Mouse (Mus musculus) kidney, adult 2 months (tissue): ENCODE data around the gene Kcna5.

ENCODE experiments used
- CTCF ChIP-seq: fragments of 200-500 bp; conservative IDR thresholded peaks from 2 replicates; pipeline ENCODE4 v1.5.1; 2011; ENCODE audit warnings: low read depth, mild to moderate bottlenecking, control low read depth, low read length, moderate library complexity, mixed read lengths; ENCODE audit not compliant: insufficient read depth, insufficient read length
- POLR2A ChIP-seq: fragments of 200-500 bp; IDR thresholded peaks from one replicate; pipeline ENCODE4 v1.6.1; 2011; ENCODE audit warnings: low read depth, low read length, control low read depth

GRCm38 (mm10) chr6:126568046-126568830 is 33.0 kb upstream of the Kcna5 start:
- TF ChIP-seq POLR2A, result no peak
- no peak for TF ChIP-seq CTCF
